Mouse (Mus musculus): ENCODE data around the gene Hgfac.

DNA sequence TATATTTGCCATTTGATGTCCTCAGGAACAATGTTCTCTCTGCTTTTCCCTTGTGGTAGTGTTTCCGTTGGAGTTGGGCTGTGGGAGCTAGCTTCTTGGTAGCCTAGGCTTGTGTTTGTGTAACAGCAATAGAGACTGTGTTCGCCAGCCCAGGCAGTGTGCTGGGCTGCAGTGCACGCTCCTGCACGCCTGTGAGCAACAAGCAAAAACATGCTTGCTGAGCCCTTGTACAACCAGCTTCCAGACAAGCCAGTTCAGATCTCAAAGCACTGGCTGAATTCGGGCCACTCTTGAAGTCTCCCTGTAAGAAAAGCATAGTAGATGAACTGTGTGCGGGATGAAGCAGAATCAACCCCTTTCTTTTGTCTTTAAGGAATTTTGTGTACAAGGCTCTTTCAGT is 42.0 kb upstream of the Hgfac start:
- TF ChIP-seq CTCF (IDR thresholded peaks at IDR 0.05; ENCODE audit: extremely low read depth, insufficient read depth, insufficient read length, insufficient replicate concordance): no peak
- no peak for TF ChIP-seq POLR2A (IDR thresholded peaks at IDR 0.05; ENCODE audit: low read depth, low read length)

Measured in spleen, adult 2 months (tissue).